Mouse (Mus musculus) regulatory T cell (primary cell): Measurements from ENCODE around the gene Adcy3.

Experiments used
- in situ Hi-C: fragments of 300-600 bp; cut with MboI, MseI; formaldehyde crosslinking; loops from one replicate; pipeline ENCODE4 v1.15.1; 2025; ENCODE audit warnings: high pct_unique_total_duplicates

Gene Adcy3

GRCm38 (mm10) chr12:4240281-4240680 is 107.4 kb downstream of the Adcy3 start:
- in situ Hi-C loops, result loop anchor here (25.0 kb wide), 1 partner anchor 978 kb away; no protein-coding TSS in a partner anchor

DNA sequence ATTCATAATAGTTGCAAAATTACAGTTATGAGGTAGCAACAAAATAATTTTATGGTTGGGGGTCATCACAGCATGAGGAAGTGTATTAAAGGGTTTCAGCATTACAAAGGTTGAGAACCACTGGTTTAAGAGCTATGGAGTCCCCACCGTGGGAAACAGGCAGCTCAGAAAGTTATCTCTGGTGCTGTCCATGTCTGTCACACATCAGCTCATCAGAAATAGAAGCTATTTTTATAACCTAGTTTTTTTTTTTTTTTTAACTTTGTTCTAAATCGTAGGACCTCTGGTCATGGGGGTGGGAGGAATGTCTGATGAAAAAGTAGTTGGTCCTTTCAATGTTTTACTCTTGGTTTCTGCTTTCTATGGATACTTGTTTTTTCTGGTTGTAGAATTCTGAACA is 110.9 kb downstream of the Adcy3 start:
- in situ Hi-C loops, result loop anchor here (25.0 kb wide), 1 partner anchor 982 kb away; no protein-coding TSS in a partner anchor

DNA sequence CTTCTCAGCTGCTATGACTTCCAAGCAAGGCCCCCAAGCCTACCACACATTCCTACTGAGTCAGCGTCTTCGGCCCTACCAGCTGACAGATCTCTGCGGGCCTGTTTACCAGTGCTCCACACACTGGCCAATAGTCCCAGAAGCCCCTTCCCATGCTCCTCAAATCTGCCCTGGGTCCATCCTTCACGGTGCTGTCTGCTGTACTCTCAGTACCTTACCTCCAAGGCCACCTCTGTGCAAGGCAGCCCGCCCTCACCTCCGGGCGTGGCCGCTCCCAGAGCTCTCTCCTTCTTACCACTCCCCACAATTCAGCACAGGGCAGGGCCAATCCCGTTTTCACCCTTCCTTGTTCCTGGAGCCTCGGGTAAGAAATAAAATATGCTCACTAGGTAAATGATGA is 112.8 kb downstream of the Adcy3 start:
- in situ Hi-C loops, result loop anchor here (25.0 kb wide), 1 partner anchor 983 kb away; no protein-coding TSS in a partner anchor

GRCm38 (mm10) chr12:4249786-4250185 is 116.9 kb downstream of the Adcy3 start:
- in situ Hi-C loops, result loop anchor here (25.0 kb wide), 1 partner anchor 987 kb away; no protein-coding TSS in a partner anchor

GRCm38 (mm10) chr12:4252742-4253655 is 120.1 kb downstream of the Adcy3 start:
- in situ Hi-C loops, result no loop called here
